Comparison of ENCODE assay signal across 8 mouse cellular contexts in the genomic region with DNA sequence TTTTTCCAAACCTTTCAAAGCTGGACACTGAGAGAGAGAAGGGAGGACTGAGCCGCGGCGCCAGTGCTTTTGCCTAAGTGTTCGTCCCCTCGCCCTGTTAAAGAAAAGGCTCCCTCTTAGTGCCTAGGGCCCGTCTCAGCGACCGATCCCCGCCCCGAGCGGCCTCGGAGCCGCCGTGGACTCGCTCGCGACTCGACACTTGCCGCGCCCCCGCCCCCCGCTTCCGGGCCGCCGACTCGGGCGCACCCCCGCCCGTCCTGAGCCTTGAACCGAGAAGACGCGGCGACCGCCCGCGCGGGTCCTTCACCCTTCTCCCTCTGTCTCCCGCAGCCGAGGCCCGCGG. TPM values are rescaled to one million over a fixed set of nuclear protein-coding genes. Genes with fewer than 3 reads are reported as not detected.
DNase-seq lines count a peak whose midpoint lies in the region; ATAC-seq and TF ChIP-seq lines count a peak whose summit lies in the region.

No protein-coding gene starts in this region.

- no peak for DNase-seq in kidney, postnatal 0 days (ENCODE audit: low spot score)
- DNase-seq in kidney, postnatal 25 days = no peak
- no peak for DNase-seq in layer of hippocampus, adult 9-11 months
- no peak for DNase-seq in gastrocnemius, postnatal 10 days
- no peak for DNase-seq in gastrocnemius, postnatal 4 days (ENCODE audit: low spot score in 2 of 2)

- H3K27me3 ChIP-seq in kidney, postnatal 0 days (ENCODE audit: insufficient read depth, low read length) = no peaks in the 10 kb centered on the region
- H3K27me3 ChIP-seq in hindbrain, embryonic 16.5 days (replicated peaks; ENCODE audit: control insufficient read depth, insufficient read depth, low read length) = no peaks in the 10 kb centered on the region
- H3K27me3 ChIP-seq in midbrain, embryonic 16.5 days (ENCODE audit: control insufficient read depth, insufficient read depth, low read depth, low read length) = peaks cover 4% of the 10 kb centered on the region; the same call in 1 of the 2 replicates

- H3K4me3 ChIP-seq in kidney, postnatal 0 days (replicated peaks; ENCODE audit: low read depth, low read length) = peak overlapping the region; percentile 93
- H3K4me3 ChIP-seq in brown adipose tissue, adult 24 weeks (ENCODE audit: insufficient read depth, low read depth, low read length) = peak overlapping the region; percentile 72
- H3K4me3 ChIP-seq in hindbrain, embryonic 16.5 days (ENCODE audit: low read length) = peak overlapping the region; percentile 80
- H3K4me3 ChIP-seq in midbrain, embryonic 16.5 days (ENCODE audit: low read depth, low read length) = peak overlapping the region; percentile 92

- peak overlapping the region; percentile 63 for H3K4me2 ChIP-seq in kidney, postnatal 0 days (ENCODE audit: low read length)
- peak overlapping the region; percentile 76 for H3K4me2 ChIP-seq in hindbrain, embryonic 16.5 days (ENCODE audit: low read length)
- H3K4me2 ChIP-seq in midbrain, embryonic 16.5 days (ENCODE audit: low read length) = peak overlapping the region; percentile 73

- H3K9ac ChIP-seq in kidney, postnatal 0 days (ENCODE audit: low read depth, low read length) = peak overlapping the region; percentile 88
- peak overlapping the region; percentile 82 for H3K9ac ChIP-seq in hindbrain, embryonic 16.5 days (ENCODE audit: low read depth, low read length)
- peak overlapping the region; percentile 76 for H3K9ac ChIP-seq in midbrain, embryonic 16.5 days (ENCODE audit: low read depth, low read length)

- H3K9me3 ChIP-seq in kidney, postnatal 0 days (replicated peaks; ENCODE audit: low read length) = no peaks in the 10 kb centered on the region
- H3K9me3 ChIP-seq in hindbrain, embryonic 16.5 days (ENCODE audit: control insufficient read depth, low read length) = no peaks in the 10 kb centered on the region
- H3K9me3 ChIP-seq in midbrain, embryonic 16.5 days (replicated peaks; ENCODE audit: control insufficient read depth, low read length, poor library complexity, severe bottlenecking) = no peaks in the 10 kb centered on the region

- no peak for TF ChIP-seq CTCF in kidney, postnatal 0 days (IDR thresholded peaks at IDR 0.05; ENCODE audit: low read depth)

- H3K4me1 ChIP-seq in kidney, postnatal 0 days (replicated peaks; ENCODE audit: insufficient read depth, low read length) = peaks cover 12% of the 10 kb centered on the region
- peaks cover 3% of the 10 kb centered on the region; the same call in 1 of the 2 replicates for H3K4me1 ChIP-seq in brown adipose tissue, adult 24 weeks (ENCODE audit: control insufficient read depth, insufficient read depth, insufficient read length, low read length)
- H3K4me1 ChIP-seq in hindbrain, embryonic 16.5 days (ENCODE audit: control insufficient read depth, insufficient read depth, low read depth, low read length) = peaks cover 22% of the 10 kb centered on the region
- H3K4me1 ChIP-seq in midbrain, embryonic 16.5 days (ENCODE audit: control insufficient read depth, insufficient read depth, low read length) = peaks cover 24% of the 10 kb centered on the region

- peaks cover 4% of the 10 kb centered on the region; the same call in 1 of the 2 replicates for H3K36me3 ChIP-seq in kidney, postnatal 0 days (ENCODE audit: insufficient read depth, low read length)
- 0 out of 2 replicates have a peak, but pooled peaks cover 5% of the 10 kb centered on the region for H3K36me3 ChIP-seq in hindbrain, embryonic 16.5 days (ENCODE audit: control insufficient read depth, insufficient read depth, low read length)
- no peaks in the 10 kb centered on the region for H3K36me3 ChIP-seq in midbrain, embryonic 16.5 days (ENCODE audit: control insufficient read depth, insufficient read depth, low read length)

- no peak for ATAC-seq in kidney, postnatal 0 days (replicated peaks; ENCODE audit: low FRiP score, low read depth)
- ATAC-seq in hindbrain, embryonic 16.5 days = no peak
- ATAC-seq in midbrain, embryonic 16.5 days = no peak

- WGBS in kidney, postnatal 0 days = under 1% methylated on average over 39 of the region's 41 CpGs
- 2% methylated on average over 33 of the region's 41 CpGs for WGBS in hindbrain, embryonic 16.5 days
- WGBS in midbrain, embryonic 16.5 days = under 1% methylated on average over 31 of the region's 41 CpGs

- peak overlapping the region; percentile 100 for H3K27ac ChIP-seq in kidney, postnatal 0 days
- peak overlapping the region; percentile 78 for H3K27ac ChIP-seq in brown adipose tissue, adult 24 weeks (replicated peaks; ENCODE audit: low read depth, low read length)
- H3K27ac ChIP-seq in hindbrain, embryonic 16.5 days (ENCODE audit: low read depth, low read length) = peak overlapping the region; percentile 99
- H3K27ac ChIP-seq in midbrain, embryonic 16.5 days (ENCODE audit: low read length) = peak overlapping the region; percentile 100

RNA-seq across cellular contexts. Expression of gene Kdm3a, which starts 0.3 kb away (rescaled TPM):
- 25.6 and 26.4 TPM in 2 replicates for polyA plus RNA-seq in kidney, postnatal 0 days (2015; fragmentation: Nextera tagmentation; extraction: Ambion mirVana)
- polyA plus RNA-seq in brown adipose tissue, adult 24 weeks (2012; ENCODE audit: insufficient read depth, insufficient read length, missing spikeins) = 11.6 and 13.7 TPM in 2 replicates
- 25.6 and 33.0 TPM in 2 replicates for polyA plus RNA-seq in hindbrain, embryonic 16.5 days (2015; fragmentation: Nextera tagmentation; extraction: Ambion mirVana)
- polyA plus RNA-seq in midbrain, embryonic 16.5 days (2015; fragmentation: Nextera tagmentation; extraction: Ambion mirVana) = 33.7 and 40.9 TPM in 2 replicates
- total RNA-seq in gastrocnemius, postnatal 10 days (2021) = 10 to 100 TPM; 20.5 to 23.9 TPM
- total RNA-seq in gastrocnemius, postnatal 4 days (2021) = 10 to 100 TPM; 33.5 to 37.5 TPM
